Mouse (Mus musculus): ENCODE data around the gene Snd1.

Snd1 gene

GRCm38 (mm10) chr6:28803678-28804279, 328.8 kb downstream of the Snd1 start:
- no peak for DNase-seq (ENCODE audit: low read depth)

- no peak for DNase-seq (ENCODE audit: low read depth)
These were observed 329.8 kb downstream of the Snd1 start for GRCm38 (mm10) chr6:28804751-28805150.

- DNase-seq (ENCODE audit: low read depth) = no peak
These were observed 338.1 kb downstream of the Snd1 start for GRCm38 (mm10) chr6:28813057-28813456.

- DNase-seq (ENCODE audit: low read depth) = no peak
These were observed 340.0 kb downstream of the Snd1 start for GRCm38 (mm10) chr6:28814895-28815294.

- DNase-seq (ENCODE audit: low read depth) = no peak
These were observed 342.1 kb downstream of the Snd1 start for GRCm38 (mm10) chr6:28817039-28817438.

GRCm38 (mm10) chr6:28819509-28820358, 344.8 kb downstream of the Snd1 start:
- DNase-seq (ENCODE audit: low read depth) = no peak

GRCm38 (mm10) chr6:28822296-28822695, 347.4 kb downstream of the Snd1 start:
- no peak for DNase-seq (ENCODE audit: low read depth)

- DNase-seq (ENCODE audit: low read depth) = no peak
These were observed 348.4 kb downstream of the Snd1 start for GRCm38 (mm10) chr6:28823375-28823774.

- no peak for DNase-seq (ENCODE audit: low read depth)
These were observed 348.9 kb downstream of the Snd1 start for GRCm38 (mm10) chr6:28823802-28824201.

GRCm38 (mm10) chr6:28825894-28826293, 351.0 kb downstream of the Snd1 start:
- DNase-seq (ENCODE audit: low read depth) = no peak

GRCm38 (mm10) chr6:28826689-28827389, 351.9 kb downstream of the Snd1 start:
- no peak for DNase-seq (ENCODE audit: low read depth)

GRCm38 (mm10) chr6:28827565-28827964, 352.6 kb downstream of the Snd1 start:
- DNase-seq (ENCODE audit: low read depth) = no peak

- DNase-seq (ENCODE audit: low read depth) = no peak
These were observed 353.7 kb downstream of the Snd1 start for GRCm38 (mm10) chr6:28828593-28828992.

GRCm38 (mm10) chr6:28830306-28830705, 355.4 kb downstream of the Snd1 start:
- DNase-seq (ENCODE audit: low read depth) = no peak

- no peak for DNase-seq (ENCODE audit: low read depth)
These were observed 356.3 kb downstream of the Snd1 start, which contains the start of gene Lrrc4 for GRCm38 (mm10) chr6:28831011-28831853. TSS of gene Lrrc4 (minus strand) at chr6:28831747.

GRCm38 (mm10) chr6:28831854-28832750, 357.2 kb downstream of the Snd1 start:
- DNase-seq (ENCODE audit: low read depth) = peak; percentile 11

- peak; percentile 7 for DNase-seq (ENCODE audit: low read depth)
These were observed 357.9 kb downstream of the Snd1 start for GRCm38 (mm10) chr6:28832751-28833291.

GRCm38 (mm10) chr6:28833380-28833822, 358.5 kb downstream of the Snd1 start:
- DNase-seq (ENCODE audit: low read depth) = no peak

- DNase-seq (ENCODE audit: low read depth) = no peak
These were observed 359.1 kb downstream of the Snd1 start for GRCm38 (mm10) chr6:28834046-28834445.

GRCm38 (mm10) chr6:28836600-28836999, 361.7 kb downstream of the Snd1 start:
- no peak for DNase-seq (ENCODE audit: low read depth)
